Mouse (Mus musculus): Measurements from ENCODE around the gene Olfr161.
"Not testable (repeated sequence)": the region's sequence is repeated elsewhere in the genome, so short reads cannot be mapped to it uniquely, and the experiment has no call there.

Gene Olfr161

DNA sequence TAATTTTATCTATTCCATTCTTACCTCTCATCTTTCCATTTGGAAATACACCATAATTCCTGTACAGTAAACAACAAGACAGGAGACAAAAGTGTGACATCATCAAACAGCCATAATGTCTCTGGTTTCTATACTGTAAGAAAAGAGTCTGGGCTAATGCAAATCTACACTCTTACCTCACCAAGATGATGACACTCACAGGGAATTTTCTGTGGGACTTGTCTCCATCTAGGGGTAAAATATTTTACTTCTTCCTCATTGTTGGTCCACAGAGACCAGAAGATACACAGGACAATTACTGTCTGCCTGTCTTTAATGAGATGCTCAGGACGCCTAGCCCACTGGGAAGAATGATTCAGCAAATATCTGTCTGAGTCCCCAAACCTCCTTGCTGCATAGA lies at the start of gene Olfr161:
Olfr161 (plus strand) TSS at position 352 of the 400 bp plus-strand sequence.
- no peak for DNase-seq

GRCm38 (mm10) chr16:3563553-3563952 lies 27.3 kb upstream of the Olfr161 start:
- DNase-seq: no peak

- DNase-seq: not testable (repeated sequence)
Observed at GRCm38 (mm10) chr16:3577658-3578057, 13.2 kb upstream of the Olfr161 start.

GRCm38 (mm10) chr16:3578227-3578848 lies 12.5 kb upstream of the Olfr161 start:
- not testable (repeated sequence) for DNase-seq

- not testable (repeated sequence) for DNase-seq
Observed at GRCm38 (mm10) chr16:3631376-3631775, 40.5 kb downstream of the Olfr161 start.

DNA sequence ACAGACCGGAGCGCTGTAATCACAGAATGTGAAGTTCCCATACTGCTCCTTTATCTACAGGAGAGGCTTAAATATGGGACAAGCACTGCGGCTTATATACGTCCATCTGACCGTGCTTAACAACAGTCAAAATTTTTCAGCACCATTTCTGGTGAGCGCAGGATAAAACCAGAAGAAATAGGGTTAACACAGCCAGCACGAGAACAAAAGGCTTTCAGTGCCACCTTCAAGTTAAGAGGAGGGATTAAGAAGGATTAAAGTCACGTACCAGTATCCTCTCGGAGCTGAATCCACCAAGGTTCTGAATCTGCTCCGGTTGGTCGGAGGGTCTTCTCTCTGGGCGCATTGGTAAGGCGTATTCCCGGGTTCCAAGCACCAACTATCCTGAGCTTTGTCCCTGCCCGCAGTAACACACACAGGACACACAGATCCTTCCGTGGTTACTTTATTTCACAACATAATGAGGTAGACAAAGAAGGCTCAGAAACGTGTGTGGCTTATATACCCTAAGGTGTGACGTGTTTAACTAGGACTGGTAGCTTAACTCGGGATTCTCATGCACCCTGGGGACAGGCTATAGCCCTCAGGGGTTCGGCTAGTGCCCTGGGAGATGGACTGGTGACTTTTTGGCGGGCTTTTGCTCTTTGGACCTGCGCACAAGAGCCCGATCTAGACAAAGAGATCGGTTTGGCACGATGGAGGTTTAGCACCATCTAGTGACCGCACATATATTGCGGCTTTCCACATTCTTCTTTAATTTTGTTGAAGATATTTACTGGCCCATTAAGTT lies 41.9 kb downstream of the Olfr161 start:
- not testable (repeated sequence) for DNase-seq
